ENCODE assay signal across 8 mouse cellular contexts in genomic region chr11:69124498-69124847, GRCm38 (mm10). TPM values are rescaled to one million over a fixed set of nuclear protein-coding genes. Genes with fewer than 3 reads are reported as not detected.
DNase-seq lines count a peak whose midpoint lies in the region; ATAC-seq lines count a peak whose summit lies in the region.

No protein-coding gene starts in this region.

- H3K4me2 ChIP-seq in liver, embryonic 12.5 days = peak overlapping the region; percentile 99

- H3K4me3 ChIP-seq in megakaryocyte, embryonic 14.5 days (replicated peaks) = peak overlapping the region; percentile 99
- peak overlapping the region; percentile 75 for H3K4me3 ChIP-seq in liver, embryonic 12.5 days

- no peak for ATAC-seq in megakaryocyte, adult 5-6 weeks (ENCODE audit: poor library complexity, severe bottlenecking)
- peak; percentile 58 for ATAC-seq in liver, embryonic 12.5 days

- WGBS in liver, embryonic 12.5 days (ENCODE audit: insufficient replicate concordance) = 0% methylated on average over 3 of the region's 3 CpGs

- H3K27ac ChIP-seq in liver, embryonic 12.5 days = no peak overlapping the region

- DNase-seq in cerebellum, adult 9-10 months = peak; percentile 87
- DNase-seq in heart, adult 8-10 months (ENCODE audit: low spot score) = peak; percentile 88
- DNase-seq in kidney, adult 8-10 months = peak; percentile 67 to 75
- peak; percentile 71 to 77 for DNase-seq in natural killer cell, adult 2 months (ENCODE audit: low spot score in 2 of 2)
- DNase-seq in thymus, postnatal 25 days = peak; percentile 71

- H3K4me1 ChIP-seq in megakaryocyte, embryonic 14.5 days = peaks cover 48% of the 10 kb centered on the region
- H3K4me1 ChIP-seq in liver, embryonic 12.5 days = peaks cover 57% of the 10 kb centered on the region

- H3K9me3 ChIP-seq in megakaryocyte, embryonic 14.5 days = no peaks in the 10 kb centered on the region
- no peaks in the 10 kb centered on the region for H3K9me3 ChIP-seq in liver, embryonic 12.5 days (replicated peaks)

- H3K9ac ChIP-seq in liver, embryonic 12.5 days = no peak overlapping the region

- H3K27me3 ChIP-seq in megakaryocyte, embryonic 14.5 days (replicated peaks) = peaks cover 30% of the 10 kb centered on the region
- peaks cover 62% of the 10 kb centered on the region for H3K27me3 ChIP-seq in liver, embryonic 12.5 days (replicated peaks)

- H3K36me3 ChIP-seq in megakaryocyte, embryonic 14.5 days (replicated peaks; ENCODE audit: low read length) = no peaks in the 10 kb centered on the region
- no peaks in the 10 kb centered on the region for H3K36me3 ChIP-seq in liver, embryonic 12.5 days

RNA-seq across cellular contexts. Expression of gene Aloxe3, which starts 1.2 kb away (rescaled TPM):
- not detected in 2 replicates for polyA plus RNA-seq in megakaryocyte, embryonic 14.5 days (2012; ENCODE audit: insufficient read depth, low replicate concordance)
- total RNA-seq in megakaryocyte, adult 5-6 weeks (2015) = 0.18 TPM in 1 of 2 replicates, not detected in the other
- not detected in 2 replicates for total RNA-seq in megakaryocyte, adult 5-6 weeks (2017)
- total RNA-seq in heart, adult 8-10 months (2022) = not detected
- not detected in 2 replicates for polyA plus RNA-seq in liver, embryonic 12.5 days (2016; fragmentation: Nextera tagmentation; extraction: Ambion mirVana)

RNA-seq across cellular contexts. Expression of gene 9130213A22Rik, which starts 2.1 kb away (rescaled TPM):
- 1.3 and 13.9 TPM in 2 replicates for polyA plus RNA-seq in megakaryocyte, embryonic 14.5 days (2012; ENCODE audit: insufficient read depth, low replicate concordance)
- total RNA-seq in megakaryocyte, adult 5-6 weeks (2015) = not detected in 2 replicates
- total RNA-seq in megakaryocyte, adult 5-6 weeks (2017) = not detected in 2 replicates
- total RNA-seq in heart, adult 8-10 months (2022) = under 1 TPM; 0.16 to 0.60 (median 0.38) TPM
- 0.14 TPM in 1 of 2 replicates, not detected in the other for polyA plus RNA-seq in liver, embryonic 12.5 days (2016; fragmentation: Nextera tagmentation; extraction: Ambion mirVana)

RNA-seq across cellular contexts. Expression of gene Hes7, which starts 4.3 kb away (rescaled TPM):
- 7.5 and 44.1 TPM in 2 replicates for polyA plus RNA-seq in megakaryocyte, embryonic 14.5 days (2012; ENCODE audit: insufficient read depth, low replicate concordance)
- not detected in 2 replicates for total RNA-seq in megakaryocyte, adult 5-6 weeks (2015)
- total RNA-seq in megakaryocyte, adult 5-6 weeks (2017) = not detected in 2 replicates
- under 1 TPM in 1 of 4 experiments, not detected in 3; 0.12 TPM for total RNA-seq in heart, adult 8-10 months (2022)
- 0.44 and 0.46 TPM in 2 replicates for polyA plus RNA-seq in liver, embryonic 12.5 days (2016; fragmentation: Nextera tagmentation; extraction: Ambion mirVana)

RNA-seq across cellular contexts. Expression of gene Per1, which starts 29.5 kb away (rescaled TPM):
- polyA plus RNA-seq in megakaryocyte, embryonic 14.5 days (2012; ENCODE audit: insufficient read depth, low replicate concordance) = 42.3 and 83.5 TPM in 2 replicates
- 6.7 and 12.5 TPM in 2 replicates for total RNA-seq in megakaryocyte, adult 5-6 weeks (2015)
- 7.9 and 8.5 TPM in 2 replicates for total RNA-seq in megakaryocyte, adult 5-6 weeks (2017)
- 10 to 100 TPM; 33.3 to 81.2 (median 48.5) TPM for total RNA-seq in heart, adult 8-10 months (2022)
- 2.5 and 4.0 TPM in 2 replicates for polyA plus RNA-seq in liver, embryonic 12.5 days (2016; fragmentation: Nextera tagmentation; extraction: Ambion mirVana)

RNA-seq across cellular contexts. Expression of gene Alox12b, which starts 32.3 kb away (rescaled TPM):
- polyA plus RNA-seq in megakaryocyte, embryonic 14.5 days (2012; ENCODE audit: insufficient read depth, low replicate concordance) = not detected in 2 replicates
- total RNA-seq in megakaryocyte, adult 5-6 weeks (2015) = not detected in 2 replicates
- total RNA-seq in megakaryocyte, adult 5-6 weeks (2017) = not detected in 2 replicates
- total RNA-seq in heart, adult 8-10 months (2022) = not detected
- not detected in 2 replicates for polyA plus RNA-seq in liver, embryonic 12.5 days (2016; fragmentation: Nextera tagmentation; extraction: Ambion mirVana)
